Mouse (Mus musculus): ENCODE measurements around the gene Padi2. TPM values are rescaled to one million over a fixed set of nuclear protein-coding genes. Genes with fewer than 3 reads are reported as not detected.

Padi2 gene
- polyA plus RNA-seq, 1 experiment = not detected

GRCm38 (mm10) chr4:140870876-140871275 is 35.3 kb upstream of the Padi2 start:
- H3K4me3 ChIP-seq (ENCODE audit: insufficient read depth, low read length) = no peak overlapping the region
- H3K4me1 ChIP-seq (ENCODE audit: control insufficient read depth, insufficient read depth, low read length) = no peaks in the 10 kb centered on the region
- TF ChIP-seq POLR2A (IDR thresholded peaks at IDR 0.05; ENCODE audit: low read depth, low read length) = no peak
- no peak for TF ChIP-seq CTCF (IDR thresholded peaks at IDR 0.05; ENCODE audit: borderline replicate concordance, insufficient read depth, low read length)
- H3K27ac ChIP-seq (ENCODE audit: insufficient read depth, low read length) = no peak overlapping the region

- H3K27ac ChIP-seq (ENCODE audit: insufficient read depth, low read length) = no peak overlapping the region
- TF ChIP-seq POLR2A (IDR thresholded peaks at IDR 0.05; ENCODE audit: low read depth, low read length) = no peak
- TF ChIP-seq CTCF (IDR thresholded peaks at IDR 0.05; ENCODE audit: borderline replicate concordance, insufficient read depth, low read length) = no peak
- no peak overlapping the region for H3K4me3 ChIP-seq (ENCODE audit: insufficient read depth, low read length)
- H3K4me1 ChIP-seq (ENCODE audit: control insufficient read depth, insufficient read depth, low read length) = no peaks in the 10 kb centered on the region
These were observed 34.8 kb upstream of the Padi2 start for GRCm38 (mm10) chr4:140871376-140871775.

GRCm38 (mm10) chr4:140871851-140872685 is 34.1 kb upstream of the Padi2 start:
- TF ChIP-seq POLR2A (IDR thresholded peaks at IDR 0.05; ENCODE audit: low read depth, low read length) (no peak), CTCF (IDR thresholded peaks at IDR 0.05; ENCODE audit: borderline replicate concordance, insufficient read depth, low read length) (no peak)
- H3K27ac ChIP-seq (ENCODE audit: insufficient read depth, low read length) = no peak overlapping the region
- no peaks in the 10 kb centered on the region for H3K4me1 ChIP-seq (ENCODE audit: control insufficient read depth, insufficient read depth, low read length)
- H3K4me3 ChIP-seq (ENCODE audit: insufficient read depth, low read length) = no peak overlapping the region

GRCm38 (mm10) chr4:140872686-140872992 is 33.5 kb upstream of the Padi2 start:
- no peak overlapping the region for H3K27ac ChIP-seq (ENCODE audit: insufficient read depth, low read length)
- H3K4me1 ChIP-seq (ENCODE audit: control insufficient read depth, insufficient read depth, low read length) = no peaks in the 10 kb centered on the region
- TF ChIP-seq CTCF (IDR thresholded peaks at IDR 0.05; ENCODE audit: borderline replicate concordance, insufficient read depth, low read length) = no peak
- H3K4me3 ChIP-seq (ENCODE audit: insufficient read depth, low read length) = no peak overlapping the region

- TF ChIP-seq POLR2A (IDR thresholded peaks at IDR 0.05; ENCODE audit: low read depth, low read length) = no peak
- no peak for TF ChIP-seq CTCF (IDR thresholded peaks at IDR 0.05; ENCODE audit: borderline replicate concordance, insufficient read depth, low read length)
- Histone ChIP-seq H3K27ac (ENCODE audit: insufficient read depth, low read length) (no peak overlapping the region), H3K4me1 (ENCODE audit: control insufficient read depth, insufficient read depth, low read length) (no peaks in the 10 kb centered on the region), H3K4me3 (ENCODE audit: insufficient read depth, low read length) (no peak overlapping the region)
These were observed 33.1 kb upstream of the Padi2 start for GRCm38 (mm10) chr4:140873011-140873410.

GRCm38 (mm10) chr4:140876161-140876560 is 30.0 kb upstream of the Padi2 start:
- H3K4me1 ChIP-seq (ENCODE audit: control insufficient read depth, insufficient read depth, low read length) = no peaks in the 10 kb centered on the region
- H3K4me3 ChIP-seq (ENCODE audit: insufficient read depth, low read length) = no peak overlapping the region
- H3K27ac ChIP-seq (ENCODE audit: insufficient read depth, low read length) = no peak overlapping the region
- TF ChIP-seq POLR2A (IDR thresholded peaks at IDR 0.05; ENCODE audit: low read depth, low read length) (no peak), CTCF (IDR thresholded peaks at IDR 0.05; ENCODE audit: borderline replicate concordance, insufficient read depth, low read length) (no peak)

- Histone ChIP-seq H3K4me1 (ENCODE audit: control insufficient read depth, insufficient read depth, low read length) (no peaks in the 10 kb centered on the region), H3K27ac (ENCODE audit: insufficient read depth, low read length) (no peak overlapping the region), H3K4me3 (ENCODE audit: insufficient read depth, low read length) (no peak overlapping the region)
- TF ChIP-seq CTCF (IDR thresholded peaks at IDR 0.05; ENCODE audit: borderline replicate concordance, insufficient read depth, low read length) (no peak), POLR2A (IDR thresholded peaks at IDR 0.05; ENCODE audit: low read depth, low read length) (no peak)
These were observed 29.5 kb upstream of the Padi2 start for GRCm38 (mm10) chr4:140876681-140877080.

- Histone ChIP-seq H3K4me1 (ENCODE audit: control insufficient read depth, insufficient read depth, low read length) (no peaks in the 10 kb centered on the region), H3K27ac (ENCODE audit: insufficient read depth, low read length) (no peak overlapping the region), H3K4me3 (ENCODE audit: insufficient read depth, low read length) (no peak overlapping the region)
- TF ChIP-seq POLR2A (IDR thresholded peaks at IDR 0.05; ENCODE audit: low read depth, low read length) = no peak
These were observed 28.7 kb upstream of the Padi2 start for GRCm38 (mm10) chr4:140877441-140877840.

- no peak overlapping the region for H3K4me3 ChIP-seq (ENCODE audit: insufficient read depth, low read length)
- no peak overlapping the region for H3K27ac ChIP-seq (ENCODE audit: insufficient read depth, low read length)
- TF ChIP-seq POLR2A (IDR thresholded peaks at IDR 0.05; ENCODE audit: low read depth, low read length) (no peak), CTCF (IDR thresholded peaks at IDR 0.05; ENCODE audit: borderline replicate concordance, insufficient read depth, low read length) (no peak)
- no peaks in the 10 kb centered on the region for H3K4me1 ChIP-seq (ENCODE audit: control insufficient read depth, insufficient read depth, low read length)
These were observed 27.5 kb upstream of the Padi2 start for GRCm38 (mm10) chr4:140878655-140879054.

- Histone ChIP-seq H3K4me1 (ENCODE audit: control insufficient read depth, insufficient read depth, low read length) (no peaks in the 10 kb centered on the region), H3K4me3 (ENCODE audit: insufficient read depth, low read length) (no peak overlapping the region), H3K27ac (ENCODE audit: insufficient read depth, low read length) (no peak overlapping the region)
- no peak for TF ChIP-seq CTCF (IDR thresholded peaks at IDR 0.05; ENCODE audit: borderline replicate concordance, insufficient read depth, low read length)
- no peak for TF ChIP-seq POLR2A (IDR thresholded peaks at IDR 0.05; ENCODE audit: low read depth, low read length)
These were observed 27.0 kb upstream of the Padi2 start for GRCm38 (mm10) chr4:140879116-140879515.
